Mouse (Mus musculus) fibroblast of lung, adult 2 months (primary cell): ENCODE results near the gene Tmprss11b.

ENCODE experiments used
- DNase-seq: peaks from one replicate; pipeline ENCODE4 v3.0.0-alpha.2; 2011; ENCODE audit warnings: low read depth

Tmprss11b gene

GRCm38 (mm10) chr5:86676262-86676661, at the start of gene Tmprss11b:
Tmprss11b (minus strand) TSS chr5:86676362.
- DNase-seq: no peak

- no peak for DNase-seq
Observed at GRCm38 (mm10) chr5:86725021-86725420, 48.9 kb upstream of the Tmprss11b start.

GRCm38 (mm10) chr5:86722820-86723460, 46.8 kb upstream of the Tmprss11b start:
- no peak for DNase-seq

GRCm38 (mm10) chr5:86714967-86715366, 38.8 kb upstream of the Tmprss11b start:
- no peak for DNase-seq

GRCm38 (mm10) chr5:86704923-86705322, 28.8 kb upstream of the Tmprss11b start:
- DNase-seq: no peak

- DNase-seq: peak; percentile 31
Observed at GRCm38 (mm10) chr5:86684667-86685066, 8.5 kb upstream of the Tmprss11b start.

GRCm38 (mm10) chr5:86649185-86649584, 27.0 kb downstream of the Tmprss11b start:
- peak; percentile 15 for DNase-seq

GRCm38 (mm10) chr5:86640795-86641194, 35.4 kb downstream of the Tmprss11b start:
- DNase-seq: no peak

- no peak for DNase-seq
Observed at GRCm38 (mm10) chr5:86632324-86632723, 43.8 kb downstream of the Tmprss11b start, which contains the start of gene Tmprss11f. Tmprss11f (minus strand) TSS chr5:86632424.

GRCm38 (mm10) chr5:86630700-86631099, 45.5 kb downstream of the Tmprss11b start:
- DNase-seq: peak; percentile 12

GRCm38 (mm10) chr5:86621778-86622177, 54.4 kb downstream of the Tmprss11b start:
- no peak for DNase-seq
